Mouse (Mus musculus): Measurements from ENCODE around the gene Ybx2. TPM values are rescaled to one million over a fixed set of nuclear protein-coding genes. Genes with fewer than 3 reads are reported as not detected.
A peak's percentile ranks its signal among the peaks of the same experiment; 100 is the strongest.

The Ybx2 gene
- polyA plus RNA-seq, 1 experiment from 2014 or later, result 11.4 TPM

DNA sequence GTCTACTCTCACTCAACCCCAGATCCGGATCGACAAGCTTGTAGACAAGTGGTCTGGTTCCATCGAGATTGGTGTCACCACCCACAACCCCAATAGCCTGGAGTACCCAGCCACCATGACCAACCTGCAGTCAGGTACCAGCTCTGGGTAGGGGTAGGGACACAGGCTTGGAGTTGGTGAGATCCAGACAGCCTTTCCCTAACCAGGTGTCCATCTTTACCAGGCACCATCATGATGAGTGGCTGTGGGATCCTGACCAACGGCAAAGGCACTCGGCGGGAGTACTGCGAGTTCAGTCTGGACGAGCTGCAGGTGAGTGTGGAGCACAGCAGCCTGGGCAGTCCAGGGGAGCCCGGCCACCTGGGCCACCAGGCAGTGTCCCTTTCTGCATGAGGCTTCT is 31.3 kb upstream of the Ybx2 start:
- Histone ChIP-seq H3K9me3 (no peaks in the 10 kb centered on the region), H3K4me2 (replicated peaks) (no peak overlapping the region), H3K4me1 (peaks cover 18% of the 10 kb centered on the region), H3K4me3 (no peak overlapping the region), H3K27me3 (no peaks in the 10 kb centered on the region), H3K36me3 (peaks cover 57% of the 10 kb centered on the region), H3K27ac (no peak overlapping the region), H3K9ac (no peak overlapping the region)
- ATAC-seq (ENCODE audit: insufficient number of reproducible peaks, insufficient read depth, low FRiP score, low TSS enrichment), result no peak
- 96% methylated on average over 9 of the region's 9 CpGs for WGBS

DNA sequence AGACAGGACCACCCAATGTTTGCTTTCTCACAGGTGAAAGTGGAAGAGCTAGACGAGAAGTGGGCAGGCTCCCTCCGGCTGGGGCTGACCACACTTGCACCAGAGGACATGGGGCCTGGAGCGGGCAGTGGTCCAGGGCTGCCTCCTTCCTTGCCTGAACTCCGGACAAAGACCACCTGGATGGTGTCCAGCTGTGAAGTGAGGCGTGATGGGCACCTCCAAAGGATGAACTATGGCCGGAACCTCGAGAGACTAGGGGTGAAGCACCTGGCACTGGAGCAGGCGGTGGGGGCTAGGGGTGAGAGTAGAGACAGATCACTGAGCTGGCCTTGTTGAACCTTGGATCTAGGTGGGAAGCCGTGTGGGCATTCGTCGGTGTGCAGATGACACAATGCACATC is 27.0 kb upstream of the Ybx2 start:
- Histone ChIP-seq H3K4me2 (replicated peaks) (no peak overlapping the region), H3K27ac (no peak overlapping the region), H3K36me3 (peaks cover 98% of the 10 kb centered on the region), H3K4me1 (peaks cover 8% of the 10 kb centered on the region; the same call in 1 of the 2 replicates), H3K4me3 (no peak overlapping the region), H3K9me3 (no peaks in the 10 kb centered on the region), H3K27me3 (no peaks in the 10 kb centered on the region), H3K9ac (no peak overlapping the region)
- no peak for ATAC-seq (ENCODE audit: insufficient number of reproducible peaks, insufficient read depth, low FRiP score, low TSS enrichment)
- 93% methylated on average over 11 of the region's 11 CpGs for WGBS

DNA sequence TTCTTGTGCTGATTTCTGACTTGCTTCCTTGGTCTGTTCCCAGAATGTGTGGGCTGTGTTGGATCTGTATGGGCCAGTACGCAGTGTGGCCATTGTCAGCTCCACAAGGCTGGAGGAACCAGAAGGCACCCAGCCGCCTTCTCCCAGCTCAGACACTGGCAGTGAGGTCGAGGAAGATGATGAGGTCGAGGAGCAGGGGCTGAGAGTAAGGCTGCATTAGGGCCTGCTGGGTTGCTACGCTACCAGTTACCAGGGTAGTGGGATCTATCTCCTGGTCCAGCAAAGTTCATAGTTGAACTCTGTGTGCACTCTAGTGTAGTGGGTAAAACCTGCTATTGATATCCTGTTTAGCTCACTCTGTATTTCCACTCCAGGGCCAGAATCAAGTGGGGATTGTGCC is 26.4 kb upstream of the Ybx2 start:
- H3K4me3 ChIP-seq, result no peak overlapping the region
- H3K27ac ChIP-seq, result no peak overlapping the region
- 92% methylated on average over 5 of the region's 5 CpGs for WGBS
- no peak overlapping the region for H3K9ac ChIP-seq
- no peaks in the 10 kb centered on the region for H3K27me3 ChIP-seq
- peaks cover 92% of the 10 kb centered on the region for H3K36me3 ChIP-seq
- no peak for ATAC-seq (ENCODE audit: insufficient number of reproducible peaks, insufficient read depth, low FRiP score, low TSS enrichment)
- no peaks in the 10 kb centered on the region for H3K9me3 ChIP-seq
- H3K4me2 ChIP-seq (replicated peaks), result no peak overlapping the region
- peaks cover 9% of the 10 kb centered on the region; the same call in 1 of the 2 replicates for H3K4me1 ChIP-seq

DNA sequence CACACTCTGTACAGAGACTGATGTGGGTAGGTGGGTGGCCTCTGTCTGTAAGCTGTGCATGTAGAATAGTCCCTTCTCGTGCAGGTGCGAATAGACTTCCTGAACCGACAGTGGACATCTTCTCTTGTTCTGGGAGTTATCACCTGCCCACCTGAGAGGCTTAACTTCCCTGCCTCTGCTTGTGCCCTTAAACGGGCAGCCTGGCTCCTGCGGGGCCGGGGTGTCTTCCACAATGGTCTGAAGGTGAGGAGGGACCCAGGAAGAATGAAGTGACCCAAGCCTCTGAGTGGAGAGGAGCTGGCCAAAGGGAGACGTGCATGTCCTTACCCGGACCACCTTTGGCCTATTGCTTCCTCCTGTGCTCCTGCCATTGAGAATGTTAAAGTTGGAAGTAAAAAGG is 25.4 kb upstream of the Ybx2 start:
- Histone ChIP-seq H3K4me3 (no peak overlapping the region), H3K27ac (no peak overlapping the region), H3K9me3 (no peaks in the 10 kb centered on the region), H3K36me3 (peaks cover 87% of the 10 kb centered on the region), H3K9ac (no peak overlapping the region), H3K4me2 (replicated peaks) (no peak overlapping the region), H3K27me3 (no peaks in the 10 kb centered on the region), H3K4me1 (peaks cover 16% of the 10 kb centered on the region)
- no peak for ATAC-seq (ENCODE audit: insufficient number of reproducible peaks, insufficient read depth, low FRiP score, low TSS enrichment)
- 90% methylated on average over 8 of the region's 8 CpGs for WGBS

DNA sequence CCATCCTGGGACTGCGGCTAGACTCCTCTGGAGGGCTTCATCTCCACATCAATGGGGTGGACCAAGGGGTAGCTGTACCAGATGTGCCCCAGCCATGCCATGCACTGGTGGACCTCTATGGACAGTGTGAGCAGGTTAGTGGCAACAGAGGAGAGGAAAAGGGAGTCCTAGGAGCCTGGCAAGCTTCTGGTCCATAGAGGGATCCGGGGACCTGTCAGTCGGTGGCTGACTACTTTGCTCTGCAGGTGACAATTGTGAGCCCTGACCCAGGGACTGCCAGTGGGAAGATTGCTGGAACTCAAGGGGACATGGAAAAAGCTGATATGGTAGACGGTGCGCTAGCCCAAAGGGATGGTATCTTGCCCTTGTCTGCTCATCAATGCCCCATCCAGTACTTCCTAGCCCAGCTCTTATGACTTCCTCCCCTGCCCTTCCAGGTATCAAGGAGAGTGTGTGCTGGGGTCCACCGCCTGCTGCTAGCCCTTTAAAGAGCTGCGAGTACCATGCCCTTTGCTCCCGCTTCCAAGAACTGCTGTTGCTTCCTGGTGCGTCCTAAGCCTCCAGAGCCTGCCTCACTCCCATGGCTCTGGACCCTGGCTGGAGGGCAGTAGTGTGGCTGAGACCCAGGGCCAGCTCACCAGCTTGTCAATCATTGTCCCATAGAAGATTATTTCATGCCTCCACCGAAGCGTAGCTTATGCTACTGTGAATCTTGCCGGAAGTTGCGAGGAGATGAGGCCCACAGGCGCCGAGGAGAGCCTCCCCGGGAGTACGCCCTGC is 24.6 kb upstream of the Ybx2 start:
- H3K4me3 ChIP-seq, result 0 out of 2 replicates have a peak overlapping the region, but pooled peaks have one; percentile 2
- peaks cover 24% of the 10 kb centered on the region for H3K4me1 ChIP-seq
- H3K27me3 ChIP-seq, result no peaks in the 10 kb centered on the region
- H3K9me3 ChIP-seq, result no peaks in the 10 kb centered on the region
- 92% methylated on average over 17 of the region's 17 CpGs for WGBS
- ATAC-seq (ENCODE audit: insufficient number of reproducible peaks, insufficient read depth, low FRiP score, low TSS enrichment), result no peak
- H3K27ac ChIP-seq, result no peak overlapping the region
- peaks cover 87% of the 10 kb centered on the region for H3K36me3 ChIP-seq
- no peak overlapping the region for H3K4me2 ChIP-seq (replicated peaks)
- H3K9ac ChIP-seq, result no peak overlapping the region

DNA sequence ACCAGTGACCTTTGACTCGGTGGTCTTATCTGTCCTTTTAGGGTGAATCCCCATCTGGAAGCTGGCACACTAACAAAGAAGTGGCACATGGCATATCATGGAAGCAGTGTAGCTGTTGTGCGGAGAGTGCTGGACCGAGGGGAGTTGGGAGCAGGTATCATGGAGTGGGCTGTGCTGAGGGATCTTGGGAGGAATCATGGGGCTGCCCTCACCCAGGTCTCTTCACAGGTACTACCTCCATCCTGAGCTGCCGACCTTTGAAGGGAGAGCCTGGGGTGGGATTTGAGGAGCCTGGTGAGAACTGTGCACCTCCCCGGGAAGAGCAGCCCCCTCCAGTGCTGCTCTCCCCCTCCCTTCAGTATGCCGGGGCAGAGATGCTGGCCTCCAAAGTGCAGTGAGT is 23.9 kb upstream of the Ybx2 start:
- H3K9me3 ChIP-seq, result no peaks in the 10 kb centered on the region
- no peaks in the 10 kb centered on the region for H3K27me3 ChIP-seq
- H3K9ac ChIP-seq, result no peak overlapping the region
- WGBS, result 80% methylated on average over 6 of the region's 6 CpGs
- no peak overlapping the region for H3K27ac ChIP-seq
- H3K4me2 ChIP-seq (replicated peaks), result no peak overlapping the region
- ATAC-seq (ENCODE audit: insufficient number of reproducible peaks, insufficient read depth, low FRiP score, low TSS enrichment), result no peak
- H3K4me3 ChIP-seq, result 0 out of 2 replicates have a peak overlapping the region, but pooled peaks have one; percentile 2
- H3K4me1 ChIP-seq, result peaks cover 29% of the 10 kb centered on the region
- H3K36me3 ChIP-seq, result peaks cover 87% of the 10 kb centered on the region

DNA sequence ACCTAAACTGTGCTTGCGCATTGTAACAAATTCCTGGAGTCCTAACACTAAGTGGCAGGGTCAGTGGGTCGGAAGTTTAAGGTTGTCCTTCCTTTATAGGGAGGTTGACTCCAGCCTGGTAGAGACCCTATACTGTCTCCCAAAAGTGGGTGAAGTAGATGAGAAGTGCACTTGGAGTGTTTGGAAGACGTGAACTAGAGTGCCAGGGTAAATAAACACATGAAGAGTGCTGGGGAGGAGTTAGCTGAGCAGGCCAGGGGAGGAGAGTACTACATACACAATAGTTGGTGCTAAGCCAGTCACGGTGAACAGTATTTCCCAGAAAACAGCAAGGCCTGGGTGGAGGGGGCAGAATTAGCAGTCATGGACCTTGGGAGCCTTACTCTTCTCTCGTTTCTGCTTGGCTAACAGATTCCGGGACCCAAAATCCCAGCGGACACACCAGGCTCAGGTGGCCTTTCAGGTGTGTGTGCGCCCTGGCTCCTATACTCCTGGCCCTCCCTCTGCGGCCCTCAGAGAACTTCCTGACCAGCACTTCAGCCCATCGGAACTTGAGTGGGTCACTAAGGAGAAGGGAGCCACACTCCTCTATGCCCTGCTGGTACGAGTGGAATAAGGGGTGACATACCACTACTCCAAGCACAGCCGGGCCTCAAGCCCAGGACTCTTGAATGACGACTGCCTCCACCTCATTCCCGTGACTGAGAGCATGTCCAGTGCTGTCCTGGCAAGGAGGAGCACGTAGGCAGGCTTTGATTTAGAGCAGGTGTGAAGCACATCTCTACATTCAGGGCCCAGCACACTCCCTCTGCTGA is 22.7 kb upstream of the Ybx2 start:
- Histone ChIP-seq H3K9me3 (no peaks in the 10 kb centered on the region), H3K27me3 (no peaks in the 10 kb centered on the region), H3K4me1 (peaks cover 29% of the 10 kb centered on the region), H3K4me2 (replicated peaks) (peak overlapping the region; percentile 98), H3K27ac (no peak overlapping the region), H3K4me3 (peak overlapping the region; percentile 91), H3K36me3 (peaks cover 87% of the 10 kb centered on the region), H3K9ac (peak overlapping the region; percentile 39; the same call in 1 of the 2 replicates)
- ATAC-seq (ENCODE audit: insufficient number of reproducible peaks, insufficient read depth, low FRiP score, low TSS enrichment), result peak; percentile 12; the same call in 1 of the 2 replicates
- 78% methylated on average over 15 of the region's 15 CpGs for WGBS

DNA sequence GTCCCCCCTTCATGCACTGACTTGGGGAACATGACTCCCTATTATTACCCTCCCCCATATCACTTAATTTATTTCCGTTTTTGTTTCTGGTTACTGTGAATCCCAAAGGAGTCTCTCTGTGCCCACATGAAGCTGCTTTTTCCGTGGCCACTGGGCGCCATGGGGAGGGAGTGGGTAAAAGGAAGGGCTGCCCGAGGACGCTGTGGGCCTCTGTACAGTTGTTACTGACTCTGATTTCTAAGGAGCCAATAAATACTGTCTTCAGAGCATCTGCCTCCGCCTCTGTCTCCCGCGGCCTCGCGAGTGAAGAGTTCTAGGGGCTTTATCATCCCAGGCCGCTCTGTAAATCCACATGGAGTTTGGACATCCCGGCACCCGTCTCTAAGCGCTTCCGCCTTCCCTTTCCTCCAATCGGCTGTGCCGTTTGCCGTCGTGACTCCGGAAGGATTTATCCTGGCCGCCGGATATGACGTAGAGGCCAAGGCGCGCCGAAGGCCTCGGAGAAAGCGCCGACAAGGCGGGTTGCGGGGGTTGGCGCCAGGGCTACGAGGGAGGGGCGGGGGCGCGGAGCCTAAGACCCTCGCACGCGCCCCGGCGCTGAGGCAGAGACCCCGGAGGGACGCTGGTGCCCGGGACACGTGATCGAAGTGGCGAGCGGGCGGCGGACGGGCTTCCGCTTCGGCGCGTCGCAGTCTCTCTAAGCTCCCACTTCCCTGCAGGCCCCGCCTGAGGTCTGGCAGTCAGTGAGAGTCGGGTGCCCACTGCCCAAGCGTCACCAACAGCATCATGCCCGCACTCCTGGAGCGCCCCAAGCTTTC is 21.8 kb upstream of the Ybx2 start, which contains the start of gene Gps2:
Gene Gps2 (plus strand): TSS at position 335 of the 818 bp plus-strand sequence.
- H3K9me3 ChIP-seq, result no peaks in the 10 kb centered on the region
- 1% methylated on average over 61 of the region's 61 CpGs for WGBS
- no peaks in the 10 kb centered on the region for H3K27me3 ChIP-seq
- H3K27ac ChIP-seq, result peak within 1 kb of the TSS; percentile 91
- H3K4me3 ChIP-seq, result peak within 1 kb of the TSS; percentile 91
- peaks cover 32% of the 10 kb centered on the region for H3K4me1 ChIP-seq
- peak within 1 kb of the TSS; percentile 98 for H3K4me2 ChIP-seq (replicated peaks)
- H3K9ac ChIP-seq, result peak within 1 kb of the TSS; percentile 85
- peaks cover 87% of the 10 kb centered on the region for H3K36me3 ChIP-seq
- peak; percentile 74; the same call in 1 of the 2 replicates for ATAC-seq (ENCODE audit: insufficient number of reproducible peaks, insufficient read depth, low FRiP score, low TSS enrichment)

DNA sequence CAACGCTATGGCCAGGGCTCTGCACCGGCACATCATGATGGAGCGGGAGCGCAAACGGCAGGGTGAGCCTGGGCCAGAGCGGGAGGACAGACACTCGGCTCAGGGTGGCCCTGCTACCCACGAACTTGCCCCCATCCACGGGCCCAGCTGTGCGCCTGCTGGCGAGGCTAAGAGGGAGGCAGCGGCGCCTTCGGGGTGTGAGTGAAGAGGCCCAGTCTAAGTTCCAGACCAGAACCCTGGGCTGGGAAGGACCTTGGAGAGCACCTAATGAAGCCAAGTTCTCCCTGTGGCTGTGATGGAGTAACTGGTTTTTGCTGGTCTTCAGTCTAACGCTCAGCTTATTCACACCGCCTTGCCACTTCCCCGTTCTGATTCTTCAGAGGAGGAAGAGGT is 21.2 kb upstream of the Ybx2 start:
- no peaks in the 10 kb centered on the region for H3K27me3 ChIP-seq

DNA sequence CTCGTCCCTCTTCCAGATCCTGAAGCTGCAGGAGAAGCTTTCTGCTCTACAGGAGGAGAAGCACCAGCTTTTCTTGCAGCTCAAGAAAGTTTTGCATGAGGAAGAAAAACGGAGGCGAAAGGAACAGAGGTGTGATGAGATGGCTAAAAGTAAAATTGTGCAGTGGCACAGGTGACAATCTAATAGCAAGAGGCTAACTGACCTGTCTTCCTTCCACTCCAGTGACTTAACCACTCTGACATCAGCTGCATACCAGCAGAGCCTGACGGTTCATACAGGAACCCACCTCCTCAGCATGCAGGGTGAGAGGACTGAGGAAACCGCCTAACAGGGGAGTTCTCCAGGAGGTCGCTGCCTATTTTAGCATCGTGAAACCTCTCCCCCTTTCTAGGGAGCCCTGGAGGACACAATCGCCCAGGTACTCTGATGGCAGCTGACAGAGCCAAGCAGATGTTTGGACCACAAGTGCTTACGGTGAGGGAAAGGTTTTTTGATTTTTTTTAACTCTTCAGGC is 20.6 kb upstream of the Ybx2 start:
- no peak overlapping the region; the same call in 1 of the 2 replicates for H3K27ac ChIP-seq

More for the DNA sequence above, 21.2 kb upstream of the Ybx2 start:
- Histone ChIP-seq H3K27ac (peak overlapping the region; percentile 91), H3K4me1 (peaks cover 38% of the 10 kb centered on the region), H3K36me3 (peaks cover 82% of the 10 kb centered on the region), H3K4me2 (replicated peaks) (peak overlapping the region; percentile 98), H3K4me3 (peak overlapping the region; percentile 91), H3K9ac (peak overlapping the region; percentile 85), H3K9me3 (no peaks in the 10 kb centered on the region)
- 2% methylated on average over 17 of the region's 17 CpGs for WGBS
- no peak for ATAC-seq (ENCODE audit: insufficient number of reproducible peaks, insufficient read depth, low FRiP score, low TSS enrichment)

More for the DNA sequence above, 20.6 kb upstream of the Ybx2 start:
- Histone ChIP-seq H3K4me3 (peak overlapping the region; percentile 91), H3K4me2 (replicated peaks) (peak overlapping the region; percentile 98), H3K36me3 (peaks cover 76% of the 10 kb centered on the region), H3K27me3 (no peaks in the 10 kb centered on the region), H3K4me1 (peaks cover 40% of the 10 kb centered on the region), H3K9ac (peak overlapping the region; percentile 85), H3K9me3 (no peaks in the 10 kb centered on the region)
- WGBS, result 34% methylated on average over 9 of the region's 9 CpGs
- ATAC-seq (ENCODE audit: insufficient number of reproducible peaks, insufficient read depth, low FRiP score, low TSS enrichment), result no peak
